Mouse (Mus musculus) urinary bladder, postnatal 14 days (tissue): Measurements from ENCODE around the gene Dnah5.
"Not testable (repeated sequence)": the region's sequence is repeated elsewhere in the genome, so short reads cannot be mapped to it uniquely, and the experiment has no call there.

Source experiments
- DNase-seq: peaks from one replicate; pipeline ENCODE4 v3.0.0; 2021; ENCODE audit warnings: low spot score

The Dnah5 gene

DNA sequence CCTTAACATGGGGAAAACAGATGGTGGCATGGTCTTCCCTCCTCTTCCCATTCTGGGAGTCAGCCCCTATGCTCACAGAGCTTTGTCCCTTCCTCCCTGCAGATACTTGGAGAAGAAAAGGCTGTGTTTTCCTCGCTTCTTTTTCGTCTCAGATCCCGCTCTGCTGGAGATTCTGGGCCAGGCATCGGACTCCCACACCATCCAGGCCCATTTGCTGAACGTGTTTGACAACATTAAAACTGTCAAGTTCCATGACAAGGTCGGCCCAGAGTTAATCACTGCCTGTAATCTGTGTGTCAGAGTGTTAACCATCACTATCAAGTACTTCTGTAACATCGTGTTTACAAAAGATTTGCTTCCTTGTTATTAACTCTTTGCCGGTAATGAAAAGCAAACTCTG, 103.6 kb downstream of the Dnah5 start:
- DNase-seq: no peak

DNA sequence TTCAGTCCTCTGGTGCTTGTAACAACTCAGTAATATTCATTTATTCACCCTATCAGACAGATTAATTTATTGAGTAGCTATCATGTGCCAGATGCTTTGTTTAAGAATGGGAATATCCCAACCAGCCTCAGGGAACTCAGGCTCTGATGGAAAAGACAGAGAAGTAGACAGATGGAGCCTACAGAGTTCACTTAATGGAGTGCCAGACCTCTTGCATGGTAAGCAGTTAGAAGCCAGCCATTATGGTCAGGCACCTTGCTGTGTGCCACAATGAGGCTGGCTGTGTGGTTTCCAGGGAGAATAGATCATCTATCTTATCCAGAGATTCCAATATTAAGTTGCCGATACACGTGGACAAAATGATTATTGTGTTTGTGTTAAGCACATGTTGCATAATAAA, 104.3 kb downstream of the Dnah5 start:
- no peak for DNase-seq

DNA sequence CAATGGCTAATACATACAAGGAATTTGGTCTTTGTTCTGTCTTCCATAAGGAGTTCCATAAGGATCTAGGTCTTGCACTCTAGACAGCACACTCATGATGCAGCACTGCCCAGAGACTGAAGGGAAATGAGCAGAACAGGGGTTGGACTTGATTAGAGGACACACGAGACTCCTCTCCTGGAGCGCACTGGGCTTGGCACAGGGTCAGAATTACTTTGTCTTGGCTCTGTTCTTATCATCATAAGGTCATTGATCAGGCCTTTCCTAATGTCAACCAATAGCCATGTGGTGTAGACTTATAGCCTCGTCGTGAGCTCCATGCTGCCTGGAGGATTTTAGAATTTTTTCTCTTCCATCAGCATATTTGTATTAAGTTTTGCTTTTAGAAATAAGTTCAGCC, 107.0 kb downstream of the Dnah5 start:
- DNase-seq: no peak

DNA sequence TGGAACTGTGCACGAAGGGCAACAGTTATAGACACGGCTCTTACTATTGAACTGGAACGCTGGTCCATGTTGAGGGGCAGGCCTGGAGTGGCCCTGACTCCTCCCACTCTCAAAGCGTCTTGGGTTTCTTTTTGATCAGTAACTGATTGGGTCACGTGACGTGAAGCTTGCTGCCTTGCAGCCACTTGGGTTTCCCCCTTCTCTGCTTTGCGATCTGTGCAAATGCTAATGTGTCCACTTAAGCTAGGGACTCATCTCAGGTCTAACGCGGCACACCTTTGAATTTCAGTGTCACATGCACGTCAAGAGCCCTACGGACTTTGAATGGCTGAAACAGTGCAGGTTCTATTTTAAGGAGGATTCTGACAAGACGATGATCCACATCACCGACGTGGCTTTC, 109.9 kb downstream of the Dnah5 start:
- no peak for DNase-seq

DNA sequence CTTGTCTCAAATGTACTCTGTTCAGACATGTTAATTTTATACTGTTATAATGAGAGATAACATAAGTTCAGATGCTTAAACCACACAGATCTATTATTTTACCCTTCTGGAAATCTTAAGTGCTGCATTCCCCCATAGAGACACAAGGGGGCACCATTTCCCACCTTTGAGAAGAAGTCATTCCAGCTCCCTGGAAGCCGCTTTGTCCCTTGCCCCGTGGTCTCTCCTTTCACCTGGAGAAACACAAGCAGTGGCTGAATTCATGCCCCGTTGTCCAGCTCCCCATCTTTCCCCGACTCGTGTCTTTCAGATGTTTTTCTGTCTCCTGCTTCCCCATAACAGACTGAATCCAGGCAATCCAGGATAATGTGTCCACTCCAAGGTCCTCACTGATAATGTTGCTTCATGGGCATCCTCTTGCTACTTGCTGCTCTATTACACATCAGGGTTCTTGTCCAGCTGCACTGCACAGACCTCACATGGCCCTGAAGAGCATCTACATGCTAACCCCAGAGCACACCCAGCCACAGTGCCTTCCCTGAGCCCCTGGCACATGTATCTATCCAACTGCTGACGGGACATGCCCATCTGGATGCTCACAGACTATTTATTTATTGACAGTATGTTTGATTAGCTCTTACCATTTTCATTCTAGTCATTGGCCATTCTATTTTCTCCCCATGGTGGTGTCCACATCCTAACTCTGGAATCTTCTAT, 112.4 kb downstream of the Dnah5 start:
- DNase-seq: peak; percentile 18

DNA sequence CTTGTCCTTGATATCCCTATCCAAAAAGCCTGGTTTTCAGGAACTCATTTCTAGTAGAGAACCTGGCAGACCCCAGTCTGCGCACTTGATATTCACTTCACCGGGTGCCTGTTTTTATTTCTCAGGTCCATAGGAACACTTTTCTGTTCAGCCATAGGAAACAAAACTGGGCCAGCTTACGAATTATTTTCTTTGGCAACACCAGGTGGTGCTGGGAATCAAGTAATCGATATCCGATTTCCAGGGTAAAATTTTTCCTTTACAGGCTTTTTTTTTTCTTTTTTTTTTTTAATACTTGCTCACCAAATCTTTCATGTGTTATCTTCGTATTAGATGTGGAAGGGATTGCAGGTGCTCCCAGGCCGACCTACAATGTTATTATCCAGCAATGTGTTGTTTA, 119.0 kb downstream of the Dnah5 start:
- DNase-seq: no peak

DNA sequence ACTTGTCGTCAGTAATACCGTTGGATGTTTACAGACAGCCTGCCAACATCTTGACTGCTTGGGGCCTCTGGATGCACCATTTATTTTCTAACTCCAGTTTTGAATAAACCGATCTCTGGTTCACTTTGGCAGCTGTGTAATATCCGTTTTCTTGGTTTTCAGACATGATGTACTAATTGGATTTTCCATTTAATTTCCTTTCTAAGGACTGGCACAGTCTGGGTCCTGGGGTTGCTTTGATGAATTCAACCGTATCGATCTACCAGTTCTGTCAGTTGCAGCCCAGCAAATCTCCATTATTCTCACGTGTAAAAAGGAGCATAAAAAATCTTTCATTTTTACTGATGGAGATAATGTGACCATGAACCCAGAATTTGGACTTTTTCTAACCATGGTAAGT, 123.4 kb downstream of the Dnah5 start:
- DNase-seq: no peak

- no peak for DNase-seq
Measured at GRCm38 (mm10) chr15:28327441-28327840, 123.9 kb downstream of the Dnah5 start.

DNA sequence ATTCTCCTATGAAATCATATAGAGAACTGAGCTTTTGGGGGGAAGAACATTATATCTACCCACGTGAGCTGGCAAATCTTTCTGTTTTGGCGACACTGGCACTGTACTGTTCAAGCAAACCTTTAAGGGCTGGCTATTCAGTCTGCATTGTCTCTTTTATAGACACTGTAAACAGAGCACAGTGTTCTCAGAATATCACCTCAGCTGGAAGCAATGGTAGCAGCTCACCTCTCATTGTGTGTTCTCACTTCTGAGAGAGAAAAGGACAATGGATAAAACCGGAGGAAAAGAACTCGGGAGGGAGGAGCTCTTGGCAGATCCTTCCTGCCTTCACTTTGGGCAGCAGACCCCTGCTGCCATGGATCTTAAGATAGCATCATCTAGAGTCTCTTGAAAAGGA, 137.6 kb downstream of the Dnah5 start:
- DNase-seq: no peak

GRCm38 (mm10) chr15:28367561-28367960, 164.0 kb downstream of the Dnah5 start:
- no peak for DNase-seq

DNA sequence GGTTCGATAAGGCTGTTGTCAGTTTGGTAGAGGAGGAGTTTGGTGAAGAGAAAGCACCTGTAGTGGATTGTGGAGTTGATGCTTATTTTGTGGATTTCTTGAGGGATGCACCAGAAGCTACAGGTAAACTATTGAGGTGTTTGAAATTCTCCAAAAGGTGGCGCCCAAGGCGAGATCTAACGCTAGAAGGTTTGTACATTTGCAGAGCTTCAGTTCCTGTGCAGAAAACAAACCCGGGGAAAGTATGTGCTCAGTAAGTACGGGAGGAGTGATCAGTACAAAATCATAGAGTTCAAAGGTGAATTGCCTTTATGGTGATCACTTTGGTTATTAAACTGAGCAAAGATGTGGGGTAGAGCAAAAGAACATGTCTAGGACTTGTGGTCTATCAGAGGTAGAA, 166.9 kb downstream of the Dnah5 start:
- no peak for DNase-seq

GRCm38 (mm10) chr15:28371506-28371905, 168.0 kb downstream of the Dnah5 start:
- no peak for DNase-seq

- no peak for DNase-seq
Measured at GRCm38 (mm10) chr15:28374394-28374793, 170.8 kb downstream of the Dnah5 start.

- DNase-seq: no peak
Measured at GRCm38 (mm10) chr15:28380909-28381308, 177.4 kb downstream of the Dnah5 start.

DNA sequence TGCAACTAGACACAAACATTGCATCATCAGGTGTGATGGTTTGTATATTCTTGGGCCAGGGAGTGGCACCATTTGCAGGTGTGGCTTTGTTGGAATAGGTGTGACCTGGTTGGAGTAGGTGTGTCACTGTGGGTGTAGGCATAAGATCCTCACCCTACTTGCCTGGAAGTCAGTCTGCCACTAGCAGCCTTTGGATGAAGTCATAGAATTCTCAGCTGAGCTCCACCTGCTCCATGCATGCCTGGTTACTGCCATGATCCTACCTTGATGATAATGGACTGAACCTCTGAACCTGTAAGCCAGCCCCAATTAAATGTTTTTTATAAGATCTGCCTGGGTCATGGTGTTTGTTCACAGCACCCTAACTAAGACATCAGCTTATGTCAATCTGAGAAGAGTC, 190.2 kb downstream of the Dnah5 start:
- DNase-seq: not testable (repeated sequence)

DNA sequence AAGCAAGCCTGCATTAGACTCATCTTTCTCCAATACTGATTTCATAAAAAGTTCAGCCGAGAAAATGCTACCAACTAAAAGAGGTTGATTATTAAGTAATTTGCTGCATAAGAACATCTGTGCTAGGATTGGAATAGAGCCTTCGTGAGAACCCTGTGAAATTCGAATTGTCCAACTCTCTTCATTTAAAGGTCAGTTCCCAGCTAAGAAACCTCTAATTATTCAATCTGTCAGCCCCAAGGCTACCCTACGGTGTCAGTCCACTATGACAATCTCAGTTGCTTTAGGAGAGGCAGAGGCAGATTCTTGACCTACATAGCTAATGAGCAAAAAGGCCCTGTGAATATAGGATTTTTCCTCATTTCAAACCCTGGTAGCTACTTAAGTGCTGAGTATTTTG, 191.9 kb downstream of the Dnah5 start:
- DNase-seq: no peak

DNA sequence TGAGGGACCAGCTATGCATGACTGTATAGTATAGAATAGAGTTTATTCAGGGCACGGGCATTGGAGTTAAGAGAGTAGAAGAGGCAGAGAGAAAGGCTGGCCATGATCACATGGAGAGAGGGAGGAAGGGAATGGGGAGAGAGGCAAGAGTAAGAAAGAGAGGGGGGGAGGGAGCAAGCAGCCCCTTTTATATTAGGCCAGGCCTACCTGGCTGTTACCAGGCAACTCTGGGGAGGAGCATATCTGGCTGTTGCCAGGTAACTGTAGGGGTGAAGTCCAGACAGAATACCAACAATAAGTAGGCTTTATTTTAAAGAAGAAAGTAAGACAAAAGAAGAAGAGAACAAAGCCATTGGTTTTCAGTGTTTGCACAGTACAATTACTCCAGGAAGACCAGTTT, 194.9 kb downstream of the Dnah5 start:
- no peak for DNase-seq

DNA sequence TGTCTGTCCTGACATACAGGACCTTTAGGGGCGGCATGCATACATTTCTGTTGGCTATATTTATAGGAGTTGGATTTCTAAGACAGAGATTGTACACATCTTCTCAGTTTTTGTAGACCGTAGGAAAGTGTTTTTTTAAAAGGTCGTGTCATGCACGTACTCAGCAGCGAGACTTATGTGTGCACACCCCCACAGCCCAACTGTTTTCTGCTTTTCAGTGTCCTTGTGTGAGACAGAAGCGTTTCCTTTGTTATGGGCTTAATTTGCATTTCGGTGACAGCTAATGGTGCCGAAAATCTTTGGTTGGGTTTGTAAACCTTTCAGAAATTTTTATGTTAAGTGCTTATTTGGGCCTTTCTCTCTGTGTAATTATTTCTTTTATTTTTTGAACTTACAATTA, 195.7 kb downstream of the Dnah5 start:
- no peak for DNase-seq

DNA sequence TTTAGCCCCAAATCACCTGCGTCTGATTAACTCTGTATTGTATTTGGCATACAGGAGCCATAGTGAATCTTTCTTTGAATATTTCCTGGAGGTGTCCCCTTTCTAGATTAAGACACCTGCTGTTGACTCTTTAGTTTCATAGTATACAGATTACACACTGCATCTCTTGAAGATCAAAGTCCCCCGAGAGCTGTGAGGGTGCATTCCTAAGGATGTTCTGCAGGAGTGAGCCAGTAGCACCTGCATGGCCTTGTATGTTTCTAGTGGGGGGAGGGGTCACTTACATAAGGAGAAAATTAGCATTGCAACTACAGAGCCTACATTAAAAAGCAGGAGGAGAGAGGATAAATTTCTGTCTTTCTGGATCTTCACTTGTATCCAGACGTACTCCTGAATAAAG, 201.1 kb downstream of the Dnah5 start:
- no peak for DNase-seq

DNA sequence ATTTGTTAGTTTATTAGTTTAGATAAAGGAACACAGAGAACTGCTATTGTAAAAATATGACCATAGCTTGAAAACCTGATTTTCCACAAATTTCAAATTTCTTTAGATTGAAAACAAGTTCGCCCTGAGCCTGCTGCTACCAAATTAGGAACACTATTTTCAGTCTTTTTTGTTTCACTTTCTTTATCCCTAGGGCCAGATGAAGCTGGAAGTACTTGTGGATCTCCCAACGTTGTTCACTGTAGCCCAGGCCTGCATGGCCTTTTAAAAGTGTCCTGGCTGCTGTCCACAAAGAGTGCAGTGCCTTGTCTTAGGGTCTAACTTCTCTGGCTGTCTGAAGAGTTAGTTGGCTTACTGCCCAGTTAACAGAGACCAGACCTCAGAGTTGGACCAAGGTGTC, 201.6 kb downstream of the Dnah5 start:
- no peak for DNase-seq

DNA sequence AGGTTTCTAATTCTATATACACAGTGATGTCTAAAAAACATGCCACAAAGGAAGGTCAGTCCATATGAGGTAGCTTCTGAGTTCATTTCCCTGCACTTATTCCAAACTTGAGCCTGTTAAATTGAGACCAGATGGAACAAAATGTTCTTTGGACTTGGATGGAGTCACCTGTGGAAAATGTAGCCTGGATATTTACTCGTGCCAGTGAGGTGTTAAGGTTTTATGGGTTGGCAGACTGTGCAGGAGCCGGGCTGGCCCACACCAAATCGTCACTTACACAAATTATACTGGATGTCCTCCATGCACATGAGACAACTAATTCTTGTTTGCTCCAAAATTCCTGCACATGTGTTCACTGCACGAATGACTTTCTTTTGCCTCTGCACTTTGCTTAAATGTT, 236.2 kb downstream of the Dnah5 start:
- DNase-seq: no peak

- no peak for DNase-seq
Measured at GRCm38 (mm10) chr15:28444494-28444893, 240.9 kb downstream of the Dnah5 start.

GRCm38 (mm10) chr15:28461091-28461778, 257.7 kb downstream of the Dnah5 start:
- not testable (repeated sequence) for DNase-seq
